Mouse (Mus musculus) cerebellum, adult 9-10 months (tissue): ENCODE data around the gene Gm20458.
A peak's percentile ranks its signal among the peaks of the same experiment; 100 is the strongest.

ENCODE experiments used
- DNase-seq: peaks from one replicate; pipeline ENCODE4 v3.0.0; 2022

The Gm20458 gene

GRCm38 (mm10) chr2:164460745-164461551 lies at the start of gene Gm20458:
Gene Gm20458 (plus strand): TSS chr2:164460967.
- peak; percentile 98 for DNase-seq

DNA sequence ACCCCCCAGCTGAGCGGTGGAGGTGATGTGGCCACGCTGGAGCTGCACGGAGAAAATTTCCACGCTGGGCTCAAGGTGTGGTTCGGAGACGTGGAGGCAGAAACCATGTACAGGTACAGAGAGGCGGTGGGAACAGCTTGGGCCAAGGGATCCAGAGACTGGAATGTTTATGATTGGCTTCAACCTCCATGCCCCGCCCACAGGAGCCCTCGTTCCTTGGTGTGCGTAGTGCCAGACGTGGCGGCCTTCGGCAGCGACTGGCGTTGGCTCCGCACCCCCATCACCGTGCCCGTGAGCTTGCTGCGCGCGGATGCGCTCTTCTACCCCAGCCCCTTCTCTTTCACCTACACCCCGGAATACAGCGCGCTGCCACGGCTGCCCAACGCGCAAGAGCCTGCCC lies 46.6 kb upstream of the Gm20458 start:
- no peak for DNase-seq

DNA sequence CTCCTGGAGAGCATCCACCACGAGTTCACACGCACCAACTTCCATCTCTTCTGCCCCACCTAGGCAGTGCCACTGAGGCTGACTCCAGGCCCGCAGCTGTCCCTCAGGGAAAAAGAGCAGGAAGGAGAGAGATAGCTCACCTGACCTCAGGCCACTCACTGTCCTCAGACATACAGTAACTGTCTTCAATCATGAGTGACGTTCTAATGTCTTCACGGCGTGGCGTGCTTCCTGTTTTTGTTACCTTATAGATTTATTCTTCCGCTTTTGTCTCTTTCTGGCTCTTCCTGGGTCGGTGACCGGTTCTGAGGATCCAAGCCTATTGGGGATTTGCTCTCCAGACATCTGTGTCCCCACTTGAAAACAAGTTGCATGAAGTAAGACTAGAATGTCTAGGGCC lies 46.2 kb upstream of the Gm20458 start:
- DNase-seq, result no peak

DNA sequence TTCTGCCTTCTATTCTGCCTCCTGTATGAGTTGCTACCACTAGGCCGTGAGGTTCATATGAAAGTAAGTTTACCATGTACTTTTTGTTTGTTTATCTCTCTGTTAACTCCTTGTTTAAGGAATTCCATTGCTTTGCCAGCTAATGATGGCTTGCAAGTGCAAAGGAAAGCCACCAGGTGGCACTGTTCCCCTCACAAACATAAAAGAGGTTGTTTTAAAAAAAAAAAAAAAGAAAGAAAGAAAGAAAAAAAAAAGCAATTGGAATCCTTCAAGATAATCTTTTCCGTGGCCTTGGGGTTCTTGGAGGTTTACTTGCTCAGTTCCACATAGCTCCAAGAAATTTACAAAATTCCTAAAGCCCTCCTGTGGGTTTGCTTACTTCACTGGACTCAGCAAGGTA lies 43.6 kb upstream of the Gm20458 start:
- DNase-seq, result no peak

DNA sequence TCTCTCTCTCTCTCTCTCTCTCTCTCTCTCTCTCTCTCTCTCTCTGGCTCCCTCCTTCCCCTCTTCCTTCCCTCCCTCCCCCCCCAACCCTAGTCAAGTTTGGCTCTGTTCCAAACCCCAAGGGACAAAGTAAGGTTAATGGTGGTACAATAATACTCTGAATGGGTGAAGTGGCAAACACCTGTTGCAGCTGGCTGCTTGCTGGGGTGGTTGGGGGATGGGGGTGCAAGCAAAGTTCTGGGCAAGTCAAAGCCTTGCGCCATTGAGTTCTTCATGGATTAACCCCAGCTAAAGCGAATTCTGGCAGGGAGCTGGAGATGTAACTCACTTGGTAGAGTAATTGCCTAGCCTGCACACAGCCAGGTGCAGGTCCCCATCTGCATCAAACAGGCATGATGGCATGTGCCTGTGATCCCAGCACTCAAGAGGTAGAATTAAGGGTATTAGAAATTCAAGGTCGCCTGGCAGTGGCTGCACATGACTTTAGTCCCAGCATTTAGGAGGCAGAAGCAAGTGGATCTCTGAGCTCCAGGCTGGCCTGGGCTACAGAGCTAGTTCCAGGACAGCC lies 42.4 kb upstream of the Gm20458 start:
- DNase-seq, result no peak

DNA sequence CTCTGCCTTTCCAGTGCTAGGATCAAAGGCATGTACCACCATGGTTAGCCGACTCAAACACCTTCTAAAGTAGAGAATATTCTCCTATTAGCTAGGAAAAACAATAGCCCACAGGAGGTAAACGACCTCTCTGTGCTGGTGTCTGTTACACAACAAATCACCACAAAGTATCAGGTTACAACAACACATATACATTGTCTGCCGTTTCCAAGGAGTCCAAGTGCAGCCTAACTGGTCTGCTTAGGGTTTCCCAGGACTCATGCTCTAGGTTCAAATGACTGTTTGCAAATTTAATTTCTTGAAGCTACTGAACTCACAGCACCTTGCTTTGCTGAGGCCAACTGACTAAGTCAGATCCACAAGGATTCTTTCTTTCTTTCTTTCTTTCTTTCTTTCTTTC lies 41.3 kb upstream of the Gm20458 start:
- DNase-seq, result no peak

GRCm38 (mm10) chr2:164421306-164421705 lies 39.5 kb upstream of the Gm20458 start:
- DNase-seq, result no peak

DNA sequence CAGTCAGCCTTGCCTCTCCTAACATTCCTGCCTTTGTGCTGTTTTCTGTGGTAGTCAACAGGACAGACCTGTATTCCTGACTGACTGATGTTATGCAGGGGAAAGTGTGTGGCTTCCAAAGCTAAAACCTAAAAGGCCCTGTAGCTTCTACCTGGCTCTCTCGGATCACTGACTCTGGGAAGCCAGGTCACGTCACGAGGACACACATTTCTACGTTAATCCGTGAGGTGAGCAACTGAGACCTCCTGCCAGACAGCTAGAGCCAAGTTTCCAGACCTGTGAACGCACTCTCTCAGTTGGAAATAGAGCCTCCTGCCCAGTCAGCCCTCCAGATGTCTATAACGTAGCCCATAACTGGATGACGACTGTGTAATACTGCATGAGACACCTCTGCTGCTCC lies 38.8 kb upstream of the Gm20458 start:
- no peak for DNase-seq

- no peak for DNase-seq
Observed at GRCm38 (mm10) chr2:164422675-164423393, 37.9 kb upstream of the Gm20458 start.

GRCm38 (mm10) chr2:164423464-164423863 lies 37.3 kb upstream of the Gm20458 start:
- peak; percentile 20 for DNase-seq

- no peak for DNase-seq
Observed at GRCm38 (mm10) chr2:164424406-164424805, 36.4 kb upstream of the Gm20458 start.

- no peak for DNase-seq
Observed at GRCm38 (mm10) chr2:164425401-164425800, 35.4 kb upstream of the Gm20458 start.

GRCm38 (mm10) chr2:164426121-164426520 lies 34.6 kb upstream of the Gm20458 start:
- DNase-seq, result no peak

GRCm38 (mm10) chr2:164426952-164427351 lies 33.8 kb upstream of the Gm20458 start:
- DNase-seq, result no peak

GRCm38 (mm10) chr2:164428451-164428850 lies 32.3 kb upstream of the Gm20458 start:
- no peak for DNase-seq

GRCm38 (mm10) chr2:164429881-164430615 lies 30.7 kb upstream of the Gm20458 start:
- DNase-seq, result no peak

DNA sequence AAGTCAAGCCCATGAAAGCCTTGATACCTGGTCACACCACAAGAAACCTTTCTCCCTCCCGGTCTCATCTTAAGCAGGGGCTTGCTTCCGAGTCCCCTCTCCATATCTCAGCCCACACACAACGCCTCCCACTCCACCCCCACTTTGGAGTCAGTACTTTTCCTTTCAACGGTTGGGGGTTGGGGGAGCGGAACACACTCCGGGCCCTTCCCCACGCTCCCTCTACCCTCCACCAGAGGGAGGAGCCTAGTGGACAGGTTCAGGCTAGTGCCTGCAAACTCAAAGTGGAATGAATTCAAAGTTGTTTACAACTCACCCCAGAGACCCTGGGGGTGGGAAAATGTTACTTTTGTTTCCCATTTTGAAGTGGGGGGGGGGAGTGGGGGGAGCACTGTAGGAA lies 30.1 kb upstream of the Gm20458 start:
- no peak for DNase-seq

DNA sequence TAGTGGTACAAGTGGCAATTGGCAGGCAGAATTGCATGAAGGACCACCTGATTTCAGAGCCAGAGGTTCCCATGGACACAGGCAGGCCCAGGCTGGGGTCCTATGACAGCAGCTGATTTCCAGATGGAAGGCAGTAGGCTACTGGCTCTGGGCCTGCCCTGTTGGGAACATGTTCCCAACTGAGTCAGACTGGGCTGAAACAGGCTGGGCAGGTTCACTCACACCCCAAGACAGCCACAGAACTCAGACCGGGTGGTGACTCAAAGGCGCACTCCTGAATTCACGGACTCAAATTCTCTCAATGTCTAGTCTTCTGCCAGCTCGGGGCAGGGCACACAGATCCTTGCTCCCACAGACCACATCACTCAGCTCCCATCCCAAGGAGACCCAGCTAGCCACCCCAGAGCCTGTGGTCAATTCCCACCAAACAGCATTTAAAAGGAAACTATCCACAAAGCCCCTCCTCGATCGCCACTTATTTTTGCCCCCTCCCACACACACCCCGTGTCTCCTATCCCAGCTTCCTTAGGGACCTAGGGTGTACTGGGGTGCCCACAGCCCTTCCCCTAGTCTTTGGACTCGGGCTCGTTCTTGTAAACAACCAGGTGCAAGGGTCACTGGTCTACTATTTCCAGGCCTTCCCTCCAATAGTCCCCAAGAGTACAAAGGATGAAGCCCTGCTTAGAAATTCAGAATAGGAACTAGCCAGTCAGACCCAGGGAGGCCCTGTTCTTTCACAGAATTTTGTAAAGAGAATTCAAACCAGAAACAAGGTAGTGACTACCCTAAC lies 28.9 kb upstream of the Gm20458 start:
- no peak for DNase-seq

DNA sequence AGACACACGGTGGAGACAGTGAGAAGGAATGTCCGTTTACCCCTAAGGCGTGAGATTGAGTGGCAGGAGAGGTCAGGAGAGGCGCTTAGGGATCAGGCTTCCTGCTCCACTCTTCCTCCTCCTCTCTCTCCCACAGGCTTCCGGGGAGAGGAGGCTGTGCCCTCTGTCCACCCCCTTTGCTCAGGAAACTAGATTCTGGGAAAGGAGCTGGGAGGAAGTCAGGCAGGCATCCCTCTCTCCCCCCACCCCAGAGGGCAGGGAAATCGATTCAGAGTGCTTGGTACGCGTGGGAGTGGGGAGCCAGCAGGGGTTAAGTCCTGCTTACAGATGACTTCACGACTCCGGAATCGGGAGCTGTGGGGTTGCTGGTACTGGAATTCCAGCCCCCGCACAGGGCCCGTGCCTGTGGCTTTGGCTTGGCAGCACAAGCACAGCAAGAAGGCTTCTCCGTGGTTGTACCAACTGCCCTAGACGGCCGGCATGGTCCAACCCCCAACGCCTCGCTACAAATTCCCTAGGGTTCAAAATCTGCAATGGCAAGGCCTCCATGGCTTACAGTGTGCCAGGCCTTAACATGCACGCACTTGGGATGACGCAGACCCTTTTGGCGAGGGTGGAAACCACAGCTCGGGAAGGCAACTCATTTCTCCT lies 28.1 kb upstream of the Gm20458 start:
- DNase-seq, result no peak

DNA sequence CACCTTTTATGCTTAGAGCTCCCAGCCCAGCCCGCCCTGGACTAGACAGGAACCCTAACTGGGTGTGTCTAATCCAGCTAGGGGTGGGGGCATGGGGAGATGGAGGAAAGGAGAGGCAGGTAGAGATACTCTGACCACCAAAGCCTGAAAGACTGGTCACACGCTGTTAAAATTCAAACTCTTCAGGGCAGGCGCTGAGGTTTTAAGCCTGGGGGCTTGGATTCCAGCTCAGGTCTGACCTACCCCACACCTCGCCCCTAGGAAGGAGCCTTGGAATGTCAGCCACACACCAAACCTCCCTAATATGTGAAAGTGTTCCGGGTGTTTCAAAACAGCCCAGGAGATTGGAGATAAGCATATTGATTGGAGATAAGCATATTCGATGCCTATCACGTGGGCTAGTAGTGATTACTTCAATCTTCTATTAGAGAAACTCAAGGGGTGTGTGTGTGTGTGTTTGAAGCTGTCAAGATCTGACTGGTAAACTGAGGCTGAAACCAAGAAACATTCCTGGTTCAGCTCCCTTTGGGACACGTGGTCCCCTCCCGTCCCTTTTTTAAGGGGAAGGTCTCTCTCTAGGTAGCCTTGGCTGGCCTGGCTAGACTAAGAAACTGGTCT lies 27.4 kb upstream of the Gm20458 start:
- no peak for DNase-seq

DNA sequence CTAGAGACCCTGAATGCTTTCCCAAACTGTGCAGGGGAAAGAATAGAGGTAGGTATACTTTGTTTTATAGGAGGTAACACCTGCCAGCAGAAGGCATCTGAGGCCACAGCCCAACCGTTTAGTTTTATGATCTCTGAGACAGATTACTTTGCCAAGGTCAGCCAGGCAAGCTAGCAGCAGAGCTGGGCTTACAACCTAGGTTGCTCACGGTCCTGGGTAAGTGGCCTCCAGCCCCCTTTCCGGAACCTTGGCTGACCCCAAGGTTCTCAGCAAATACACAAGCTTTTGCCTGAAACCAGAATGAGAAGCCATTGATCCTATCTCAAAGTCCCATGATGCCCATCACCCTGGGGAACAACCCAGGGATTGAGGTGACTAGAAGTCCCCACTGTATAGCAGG lies 26.1 kb upstream of the Gm20458 start:
- no peak for DNase-seq
